Mouse (Mus musculus): ENCODE data around the gene Lrrc10b.
A peak's percentile ranks its signal among the peaks of the same experiment; 100 is the strongest.

The Lrrc10b gene

GRCm38 (mm10) chr19:10437521-10437920 lies 19.8 kb downstream of the Lrrc10b start:
- DNase-seq, result no peak

GRCm38 (mm10) chr19:10436726-10437125 lies 20.5 kb downstream of the Lrrc10b start:
- DNase-seq, result no peak

DNA sequence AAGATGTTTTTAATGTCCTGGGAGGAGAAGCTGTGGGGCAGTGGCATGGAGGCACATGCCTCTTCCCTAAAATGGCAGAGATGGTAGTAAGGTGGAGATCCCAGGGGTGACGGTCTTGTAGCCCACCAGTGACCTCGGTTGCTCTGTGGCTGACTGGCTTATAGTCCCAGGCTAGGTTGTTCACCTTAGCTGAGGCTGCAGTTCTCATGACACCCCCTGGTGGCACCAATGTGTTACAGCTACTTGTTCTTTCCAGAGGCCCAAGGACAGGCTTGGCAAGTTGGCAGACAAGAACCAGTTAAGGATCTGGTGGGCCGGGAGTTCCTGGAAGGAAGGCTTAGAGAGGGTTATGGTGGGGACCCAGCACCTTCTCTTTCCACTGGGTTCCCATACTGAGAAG lies 21.4 kb downstream of the Lrrc10b start:
- DNase-seq, result peak; percentile 66 to 67

- DNase-seq, result no peak
These were observed 22.3 kb downstream of the Lrrc10b start for GRCm38 (mm10) chr19:10434927-10435326.

- DNase-seq, result no peak
These were observed 23.3 kb downstream of the Lrrc10b start for GRCm38 (mm10) chr19:10433879-10434540.

DNA sequence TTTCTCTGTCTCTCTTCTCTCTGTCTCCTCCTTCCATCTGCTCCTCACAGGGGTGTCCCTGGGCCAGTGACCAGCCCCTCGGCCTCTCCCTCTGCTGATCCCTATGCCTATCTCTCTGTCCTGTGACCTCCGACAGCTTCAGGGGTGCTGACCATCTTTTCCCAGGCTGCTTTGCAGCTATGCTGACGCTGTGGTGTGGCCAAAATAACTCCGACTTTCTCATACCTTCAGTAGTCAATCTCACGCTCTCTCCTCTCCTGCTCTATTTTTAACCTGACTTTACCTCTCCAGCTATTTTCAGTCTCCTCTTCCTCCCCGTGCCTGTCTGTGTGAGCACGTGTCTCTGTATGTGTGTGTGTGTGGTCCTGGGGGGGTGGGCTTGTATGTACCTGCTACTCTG lies 24.0 kb downstream of the Lrrc10b start:
- no peak for DNase-seq

GRCm38 (mm10) chr19:10431841-10432240 lies 25.4 kb downstream of the Lrrc10b start:
- no peak for DNase-seq

GRCm38 (mm10) chr19:10431410-10431809 lies 25.9 kb downstream of the Lrrc10b start:
- DNase-seq, result no peak

- no peak for DNase-seq
These were observed 27.9 kb downstream of the Lrrc10b start for GRCm38 (mm10) chr19:10429371-10429770.

- DNase-seq, result no peak
These were observed 29.8 kb downstream of the Lrrc10b start for GRCm38 (mm10) chr19:10427431-10427830.

DNA sequence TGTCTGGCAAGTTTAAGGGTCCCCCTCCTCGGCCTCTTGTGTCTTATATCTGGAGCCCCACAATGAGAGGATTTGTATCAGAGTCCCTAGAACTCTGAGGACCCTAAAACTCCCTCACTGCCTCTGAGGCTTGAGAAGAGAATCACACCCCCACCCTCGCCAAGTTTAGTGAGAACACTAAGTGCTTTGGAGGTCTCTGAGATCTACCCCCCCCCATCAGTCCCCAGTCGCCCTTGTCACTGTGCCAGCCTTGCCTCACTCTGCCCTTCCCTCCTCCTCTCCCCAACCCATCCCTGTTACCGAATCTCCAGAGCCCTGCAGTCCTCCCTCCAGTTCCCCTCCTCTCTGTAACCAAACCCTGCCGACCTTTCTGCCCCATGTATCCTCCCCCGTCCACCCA lies 30.5 kb downstream of the Lrrc10b start:
- DNase-seq, result no peak

DNA sequence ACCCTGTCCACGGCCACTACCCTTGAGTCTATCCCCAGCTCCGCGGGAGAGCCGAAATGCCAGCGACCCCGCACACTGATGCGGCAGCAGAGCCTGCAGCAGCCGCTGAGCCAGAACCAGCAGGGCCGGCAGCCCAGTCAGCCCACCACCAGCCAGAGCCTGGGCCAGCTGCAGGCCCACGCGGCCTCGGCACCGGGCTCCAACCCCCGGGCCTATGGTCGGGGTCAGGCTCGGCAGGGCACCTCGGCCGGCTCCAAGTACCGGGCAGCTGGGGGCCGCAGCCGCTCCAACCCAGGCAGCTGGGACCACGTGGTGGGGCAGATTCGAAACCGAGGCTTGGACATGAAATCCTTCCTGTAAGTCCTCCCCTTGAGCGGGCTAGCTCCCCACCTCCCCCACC lies 31.0 kb downstream of the Lrrc10b start:
- no peak for DNase-seq

GRCm38 (mm10) chr19:10425484-10426270 lies 31.6 kb downstream of the Lrrc10b start:
- no peak for DNase-seq

DNA sequence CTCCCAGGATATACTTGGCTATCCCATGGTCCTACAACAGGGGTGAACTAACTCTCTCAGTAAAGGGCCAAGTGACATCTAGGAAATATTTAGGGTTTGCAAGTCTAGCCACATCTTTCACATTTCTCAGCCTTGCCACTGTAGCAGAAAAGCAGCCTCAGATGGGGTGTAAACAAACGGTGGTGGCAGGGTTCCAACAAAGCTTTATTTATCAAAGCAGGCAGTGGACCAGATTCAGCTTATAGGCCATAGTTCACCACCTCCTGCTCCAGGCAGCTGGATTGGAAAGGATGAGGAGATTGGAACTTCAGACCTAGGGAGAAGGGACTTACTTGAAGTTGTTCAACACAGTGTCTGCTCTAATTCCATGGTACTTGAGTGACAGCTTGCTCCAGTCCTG lies 32.5 kb downstream of the Lrrc10b start:
- no peak for DNase-seq

- no peak for DNase-seq
These were observed 35.0 kb downstream of the Lrrc10b start for GRCm38 (mm10) chr19:10421986-10422976.

DNA sequence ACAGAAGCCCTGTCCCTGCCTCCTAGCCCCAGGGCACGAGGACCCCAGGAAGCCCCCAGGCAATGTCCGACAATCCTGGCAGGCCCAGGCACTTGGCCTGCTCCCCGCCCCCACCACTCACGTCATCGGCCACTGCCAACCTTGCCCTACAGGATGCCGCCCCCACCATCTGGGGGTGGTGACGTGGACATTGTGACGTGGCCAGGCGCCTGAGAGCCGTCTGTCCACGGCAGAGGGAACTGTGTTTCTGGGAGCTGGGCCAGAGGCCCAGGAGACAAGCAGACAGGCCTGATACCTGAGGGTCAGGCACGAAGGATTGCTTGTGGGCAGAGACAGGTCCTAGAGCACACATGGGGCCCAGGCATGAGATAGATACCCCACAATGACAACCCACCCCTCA lies 39.8 kb downstream of the Lrrc10b start:
- no peak for DNase-seq

- no peak for DNase-seq
These were observed 40.4 kb downstream of the Lrrc10b start for GRCm38 (mm10) chr19:10416889-10417288.

GRCm38 (mm10) chr19:10415508-10415907 lies 41.8 kb downstream of the Lrrc10b start:
- DNase-seq, result no peak

GRCm38 (mm10) chr19:10413701-10414242 lies 43.5 kb downstream of the Lrrc10b start:
- no peak for DNase-seq

Measured in B cell, adult 2 months (primary cell).